Mouse (Mus musculus) stomach, postnatal 0 days (tissue): Measurements from ENCODE around the gene Tmem63c. TPM values are rescaled to one million over a fixed set of nuclear protein-coding genes. Genes with fewer than 3 reads are reported as not detected.
A peak's percentile ranks its signal among the peaks of the same experiment; 100 is the strongest.

Experiments
- ATAC-seq: fragments of 200-750 bp; cut with Nextera tagmentation; 2 replicates; pipeline ENCODE4 v1.8.0; 2017; ENCODE audit not compliant: low FRiP score, low TSS enrichment
- DNase-seq: peaks from one replicate; pipeline ENCODE4 v3.0.0-alpha.2; 2016; ENCODE audit warnings: low spot score
- H3K27ac ChIP-seq: fragments of 300-500 bp; sonication (generic); replicated peaks from 2 replicates; pipeline ENCODE4 v1.5.1; 2014; ENCODE audit warnings: mild to moderate bottlenecking, control low read depth
- H3K27me3 ChIP-seq: fragments of 300-500 bp; sonication (generic); 2 replicates; pipeline ENCODE4 v1.6.1; 2014; ENCODE audit warnings: low read length; ENCODE audit not compliant: control insufficient read depth, insufficient read depth
- H3K36me3 ChIP-seq: fragments of 300-500 bp; sonication (generic); 2 replicates; pipeline ENCODE4 v1.6.1; 2014; ENCODE audit warnings: low read length, mixed read lengths; ENCODE audit not compliant: control insufficient read depth, insufficient read depth
- H3K4me1 ChIP-seq: fragments of 300-500 bp; sonication (generic); replicated peaks from 2 replicates; pipeline ENCODE4 v1.6.1; 2014; ENCODE audit warnings: antibody characterized with exemption; ENCODE audit not compliant: control insufficient read depth, insufficient read depth
- H3K4me2 ChIP-seq: fragments of 300-500 bp; sonication (generic); replicated peaks from 2 replicates; pipeline ENCODE4 v1.6.1; 2014; ENCODE audit warnings: low read depth, mild to moderate bottlenecking, control low read depth, moderate library complexity
- H3K4me3 ChIP-seq: fragments of 300-500 bp; sonication (generic); 2 replicates; pipeline ENCODE4 v1.5.1; 2014; ENCODE audit warnings: low read depth, low read length, control low read depth
- H3K9ac ChIP-seq: fragments of 300-500 bp; sonication (generic); 2 replicates; pipeline ENCODE4 v1.6.1; 2014; ENCODE audit warnings: mild to moderate bottlenecking, low read length, control low read depth, mixed read lengths
- H3K9me3 ChIP-seq: fragments of 300-500 bp; sonication (generic); 2 replicates; pipeline ENCODE4 v1.6.1; 2016; ENCODE audit warnings: low read length; ENCODE audit not compliant: control insufficient read depth
- CTCF ChIP-seq: IDR thresholded peaks from 2 replicates; pipeline ENCODE4 v1.5.1; 2016; ENCODE audit warnings: antibody characterized with exemption, low read depth, mild to moderate bottlenecking, moderate library complexity
- EP300 ChIP-seq: optimal IDR thresholded peaks from 2 replicates; pipeline ENCODE3; 2016; ENCODE audit warnings: antibody characterized with exemption
- WGBS: fragments of 180-500 bp; shearing (Covaris S2); extraction: QIAGEN DNeasy Blood & Tissue Kit; methylation state at CpG from one replicate; pipeline ENCODE4 v1.1.7; 2014; 5-methylcytosine and 5-hydroxymethylcytosine counted together
- polyA plus RNA-seq: library from polyadenylated mRNA; unstranded; fragments of >200 nt; fragmentation: Nextera tagmentation; extraction: Ambion mirVana; gene quantifications from 2 replicates; pipeline ENCODE4 v1.2.1, GENCODE M21; 2015

Tmem63c gene
- polyA plus RNA-seq, 1 experiment from 2014 or later: 0.72 TPM

- H3K36me3 ChIP-seq: no peaks in the 10 kb centered on the region
Measured at GRCm38 (mm10) chr12:86977833-86978232, 43.3 kb upstream of the Tmem63c start.

GRCm38 (mm10) chr12:86981180-86981579, 40.0 kb upstream of the Tmem63c start:
- no peaks in the 10 kb centered on the region for H3K4me1 ChIP-seq
- TF ChIP-seq CTCF (peak; percentile 53), EP300 (no peak)
- H3K9me3 ChIP-seq: no peaks in the 10 kb centered on the region
- WGBS: 33% methylated on average over 9 of the region's 9 CpGs
- no peaks in the 10 kb centered on the region for H3K36me3 ChIP-seq
- no peak for ATAC-seq
- DNase-seq: no peak
- no peak overlapping the region for H3K4me2 ChIP-seq
- no peak overlapping the region for H3K9ac ChIP-seq
- H3K27me3 ChIP-seq: no peaks in the 10 kb centered on the region
- no peak overlapping the region for H3K27ac ChIP-seq
- H3K4me3 ChIP-seq: no peak overlapping the region

More at GRCm38 (mm10) chr12:86977833-86978232, 43.3 kb upstream of the Tmem63c start:
- H3K9ac ChIP-seq: no peak overlapping the region
- H3K27ac ChIP-seq: no peak overlapping the region
- 0 out of 2 replicates have a peak, but pooled peaks cover 3% of the 10 kb centered on the region for H3K4me1 ChIP-seq
- no peaks in the 10 kb centered on the region for H3K9me3 ChIP-seq
- 8% methylated on average over 15 of the region's 15 CpGs for WGBS
- H3K4me2 ChIP-seq: no peak overlapping the region
- TF ChIP-seq EP300 (no peak), CTCF (no peak)
- ATAC-seq (no peak), DNase-seq (peak; percentile 55)
- H3K4me3 ChIP-seq: 0 out of 2 replicates have a peak overlapping the region, but pooled peaks have one; percentile 1
- no peaks in the 10 kb centered on the region for H3K27me3 ChIP-seq

- Histone ChIP-seq H3K9ac (no peak overlapping the region), H3K4me1 (no peaks in the 10 kb centered on the region), H3K9me3 (no peaks in the 10 kb centered on the region), H3K27ac (no peak overlapping the region), H3K36me3 (no peaks in the 10 kb centered on the region), H3K4me2 (no peak overlapping the region), H3K27me3 (peaks cover 2% of the 10 kb centered on the region; the same call in 1 of the 2 replicates), H3K4me3 (no peak overlapping the region)
- ATAC-seq (0 out of 2 replicates have a peak, but pooled peaks have one; percentile 31), DNase-seq (peak; percentile 72)
- WGBS: 2% methylated on average over 28 of the region's 28 CpGs
- TF ChIP-seq CTCF (no peak), EP300 (no peak)
Measured at GRCm38 (mm10) chr12:86983470-86984193, 37.5 kb upstream of the Tmem63c start.

GRCm38 (mm10) chr12:86984194-86984555, 37.0 kb upstream of the Tmem63c start:
- Histone ChIP-seq H3K9me3 (no peaks in the 10 kb centered on the region), H3K27ac (no peak overlapping the region), H3K27me3 (peaks cover 5% of the 10 kb centered on the region; the same call in 1 of the 2 replicates), H3K36me3 (no peaks in the 10 kb centered on the region), H3K9ac (no peak overlapping the region), H3K4me1 (no peaks in the 10 kb centered on the region), H3K4me3 (no peak overlapping the region), H3K4me2 (no peak overlapping the region)
- DNase-seq (peak; percentile 69), ATAC-seq (no peak)
- 7% methylated on average over 6 of the region's 6 CpGs for WGBS
- no peak for TF ChIP-seq CTCF
- no peak for TF ChIP-seq EP300

GRCm38 (mm10) chr12:86986562-86986961, 34.6 kb upstream of the Tmem63c start:
- 65% methylated on average over 4 of the region's 4 CpGs for WGBS
- no peak overlapping the region for H3K9ac ChIP-seq
- ATAC-seq (no peak), DNase-seq (no peak)
- no peaks in the 10 kb centered on the region for H3K36me3 ChIP-seq
- no peak overlapping the region for H3K4me2 ChIP-seq
- H3K4me3 ChIP-seq: no peak overlapping the region
- H3K27ac ChIP-seq: no peak overlapping the region
- H3K4me1 ChIP-seq: no peaks in the 10 kb centered on the region
- H3K9me3 ChIP-seq: no peaks in the 10 kb centered on the region
- TF ChIP-seq CTCF (no peak), EP300 (no peak)
- H3K27me3 ChIP-seq: peaks cover 12% of the 10 kb centered on the region; the same call in 1 of the 2 replicates

- Histone ChIP-seq H3K9me3 (no peaks in the 10 kb centered on the region), H3K27ac (no peak overlapping the region), H3K9ac (no peak overlapping the region), H3K4me3 (no peak overlapping the region), H3K27me3 (peaks cover 12% of the 10 kb centered on the region; the same call in 1 of the 2 replicates), H3K36me3 (no peaks in the 10 kb centered on the region), H3K4me1 (no peaks in the 10 kb centered on the region), H3K4me2 (no peak overlapping the region)
- ATAC-seq: no peak
- DNase-seq: no peak
- TF ChIP-seq EP300: no peak
- no peak for TF ChIP-seq CTCF
- whole genome bisulfite sequencing: 36% methylated on average over 16 of the region's 16 CpGs
Measured at GRCm38 (mm10) chr12:86988227-86988626, 32.9 kb upstream of the Tmem63c start.
